Mouse (Mus musculus) WW6 (cell line): ENCODE data around the gene Ndc1.
"Not testable (repeated sequence)": the region's sequence is repeated elsewhere in the genome, so short reads cannot be mapped to it uniquely, and the experiment has no call there.

ENCODE experiments used
- DNase-seq: peaks from one replicate; pipeline ENCODE4 v3.0.0-alpha.2; 2013; ENCODE audit warnings: low read depth, low spot score

Ndc1 gene

GRCm38 (mm10) chr4:107364190-107364639 is 3.4 kb upstream of the Ndc1 start:
- DNase-seq = no peak

DNA sequence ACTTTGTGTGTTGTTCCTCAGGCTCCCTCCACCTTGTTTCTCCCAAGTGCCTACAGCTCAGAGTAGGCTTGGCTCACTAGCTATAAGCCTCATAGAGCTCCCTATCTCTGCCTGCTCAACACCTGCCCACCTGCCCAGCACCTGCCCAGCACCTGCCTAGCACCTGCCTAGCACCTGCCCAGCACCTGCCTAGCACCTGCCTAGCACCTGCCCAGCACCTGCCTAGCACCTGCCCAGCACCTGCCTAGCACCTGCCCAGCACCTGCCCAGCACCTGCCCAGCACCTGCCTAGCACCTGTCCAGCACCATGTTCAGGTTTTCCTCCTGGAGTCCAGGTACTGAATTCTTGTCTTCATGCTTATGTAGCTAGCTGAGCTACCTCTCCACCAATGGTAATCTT is 1.2 kb upstream of the Ndc1 start:
- DNase-seq = not testable (repeated sequence)

DNA sequence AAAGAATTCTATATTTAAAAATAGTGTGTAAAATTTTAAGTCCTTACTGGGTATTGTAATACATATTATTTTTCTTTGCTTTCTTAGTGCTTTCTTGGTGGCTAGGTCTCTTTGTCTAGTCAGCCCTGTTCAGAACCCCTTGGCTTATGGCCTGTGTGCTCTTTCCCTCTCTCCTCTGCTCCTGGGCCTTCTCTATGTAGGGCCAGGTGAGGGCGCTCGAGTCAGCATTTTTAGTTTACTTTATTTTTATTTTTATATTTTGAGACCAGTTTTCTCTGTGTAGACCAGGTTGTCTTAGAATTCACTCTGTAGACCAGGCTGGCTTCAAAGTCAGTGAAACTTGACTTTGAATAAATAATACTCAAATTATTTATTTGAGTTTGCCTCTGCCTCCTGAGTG is 4.7 kb downstream of the Ndc1 start:
- DNase-seq = no peak

GRCm38 (mm10) chr4:107374677-107375076 is 7.1 kb downstream of the Ndc1 start:
- DNase-seq = no peak

DNA sequence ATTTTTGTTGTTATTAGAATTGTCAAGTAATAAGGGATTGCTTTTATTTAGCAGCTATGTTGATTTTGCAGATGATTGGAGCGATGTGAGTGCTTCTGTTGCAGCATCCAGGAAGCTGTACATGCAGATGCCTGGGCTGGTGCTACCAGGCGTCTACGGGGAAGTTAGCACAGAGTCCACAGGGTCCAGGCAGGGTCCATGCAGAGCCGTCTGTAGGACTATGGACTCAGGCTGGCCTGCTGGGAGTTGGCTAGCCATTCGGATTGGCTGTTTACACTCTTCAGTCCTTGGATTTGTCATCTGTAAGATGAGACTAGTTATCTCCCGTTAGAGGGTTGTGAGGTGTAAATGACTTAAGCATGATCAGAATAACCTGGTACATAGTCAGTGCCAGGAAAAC is 11.4 kb downstream of the Ndc1 start:
- no peak for DNase-seq

GRCm38 (mm10) chr4:107380871-107381270 is 13.3 kb downstream of the Ndc1 start:
- DNase-seq = no peak

DNA sequence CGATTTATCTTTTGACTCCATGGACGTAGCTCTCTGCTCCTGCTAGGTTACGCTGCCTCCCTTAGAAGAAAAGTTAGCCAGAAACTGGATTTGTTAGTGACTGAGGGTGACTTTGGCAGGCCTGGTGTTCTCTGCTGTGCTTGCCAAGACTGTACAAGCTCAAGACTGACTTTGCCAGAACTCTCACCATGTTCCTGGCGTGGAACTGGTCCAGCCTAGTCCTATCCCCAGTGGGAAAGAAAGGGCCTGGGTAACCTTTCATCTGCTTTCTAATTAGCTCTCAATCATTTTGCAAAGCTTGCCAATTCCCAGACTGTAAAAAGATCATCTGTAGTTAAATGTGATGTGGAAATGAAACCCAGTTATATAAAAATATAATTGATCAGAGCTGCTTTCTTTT is 19.5 kb downstream of the Ndc1 start:
- DNase-seq = no peak

DNA sequence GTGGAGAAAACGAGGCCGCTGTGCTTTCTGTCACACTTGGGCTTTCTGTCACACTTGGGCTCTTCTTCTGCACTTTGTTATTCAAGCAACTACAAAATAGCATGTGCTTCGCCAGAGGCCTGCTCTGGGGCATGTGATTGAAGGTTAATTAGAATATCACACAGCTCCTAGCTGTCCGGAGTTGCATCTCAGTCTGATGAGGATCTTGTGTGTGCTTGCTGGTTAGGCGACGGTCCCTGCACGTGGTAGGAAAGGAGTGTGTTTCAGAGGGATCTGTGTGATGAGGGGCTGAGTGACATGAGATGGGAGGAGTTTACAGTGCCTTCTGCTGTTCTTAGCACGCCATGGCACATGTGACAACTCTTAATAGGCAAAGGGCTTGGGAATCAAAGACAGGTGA is 19.9 kb downstream of the Ndc1 start:
- DNase-seq = no peak

DNA sequence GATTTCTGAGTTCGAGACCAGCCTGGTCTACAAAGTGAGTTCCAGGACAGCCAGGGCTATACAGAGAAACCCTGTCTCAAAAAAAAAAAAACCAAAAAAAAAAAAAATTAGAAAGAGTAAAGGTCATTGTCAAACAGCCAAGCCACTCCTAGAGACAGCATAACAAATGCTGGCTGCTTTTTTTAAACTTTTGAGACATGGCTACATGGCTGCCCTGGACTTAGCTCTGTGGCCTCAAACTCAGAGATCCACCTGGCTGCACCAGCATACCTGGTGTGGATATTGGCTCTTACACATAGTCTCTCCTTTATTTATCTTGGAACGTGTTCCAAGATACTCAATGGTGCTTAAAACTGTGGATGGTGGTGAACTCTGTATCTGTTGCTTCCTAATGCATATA is 20.7 kb downstream of the Ndc1 start:
- no peak for DNase-seq

- no peak for DNase-seq
Observed at GRCm38 (mm10) chr4:107389345-107389744, 21.8 kb downstream of the Ndc1 start.

GRCm38 (mm10) chr4:107393771-107394170 is 26.2 kb downstream of the Ndc1 start:
- DNase-seq = no peak

DNA sequence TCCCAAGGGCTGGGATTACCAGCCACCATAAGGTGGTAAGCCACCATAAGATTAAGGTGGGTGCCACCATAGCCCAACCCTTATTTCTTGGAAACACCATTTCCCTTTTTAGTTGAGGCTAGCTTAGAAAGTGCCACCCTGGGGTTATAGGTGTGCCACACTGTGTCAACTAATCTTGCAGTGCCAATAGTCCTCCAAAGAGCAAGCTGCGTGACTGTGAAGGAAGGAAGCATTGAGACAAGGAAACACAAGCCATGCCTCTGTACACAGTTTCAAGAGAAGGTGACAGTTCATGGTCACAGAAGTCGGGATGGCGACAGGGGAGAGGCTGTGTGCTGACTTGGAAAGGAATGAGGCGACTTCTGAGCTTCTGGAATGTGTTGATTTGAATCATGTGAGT is 52.6 kb downstream of the Ndc1 start:
- DNase-seq = no peak

GRCm38 (mm10) chr4:107421711-107422110 is 54.1 kb downstream of the Ndc1 start:
- no peak for DNase-seq

DNA sequence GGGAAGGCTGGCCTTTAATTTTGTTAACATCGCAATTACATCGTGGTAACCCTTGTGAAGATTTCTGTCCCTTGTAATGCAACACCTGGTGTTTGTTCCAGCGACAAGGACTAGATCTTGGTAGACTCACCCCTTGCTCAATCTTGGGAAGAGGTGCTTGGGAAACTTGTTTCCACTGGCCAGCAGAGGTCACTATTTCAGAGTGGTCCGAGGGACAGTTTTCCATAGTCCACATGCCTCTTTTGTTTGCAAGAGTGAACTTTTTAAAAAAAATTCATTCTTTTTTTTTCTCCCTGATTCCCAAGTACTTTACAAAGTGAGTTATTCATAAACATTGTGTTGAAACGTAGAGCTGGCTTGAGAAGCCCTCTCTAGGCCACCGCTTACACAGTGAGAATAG is 54.6 kb downstream of the Ndc1 start:
- DNase-seq = no peak

DNA sequence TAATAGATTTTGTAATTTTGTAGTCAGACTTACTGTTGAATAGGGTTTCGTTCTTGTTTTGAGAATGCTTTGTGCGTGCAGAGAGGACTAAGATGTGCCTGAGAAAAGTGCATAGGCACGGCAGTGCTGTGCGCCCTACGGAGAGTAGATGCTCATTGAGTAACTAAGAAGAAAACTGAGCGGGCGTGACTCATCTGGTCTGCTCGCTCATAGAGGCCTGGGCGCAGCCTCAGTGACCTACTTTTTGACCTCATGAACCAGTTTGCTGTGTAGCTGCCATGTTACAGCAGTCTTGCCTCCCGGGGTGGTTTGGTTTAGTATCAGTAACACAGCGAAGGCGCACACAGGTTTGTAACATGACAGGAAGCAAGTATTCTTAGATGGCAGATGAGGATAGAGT is 58.0 kb downstream of the Ndc1 start:
- DNase-seq = no peak

GRCm38 (mm10) chr4:107426631-107427030 is 59.0 kb downstream of the Ndc1 start:
- DNase-seq = no peak

DNA sequence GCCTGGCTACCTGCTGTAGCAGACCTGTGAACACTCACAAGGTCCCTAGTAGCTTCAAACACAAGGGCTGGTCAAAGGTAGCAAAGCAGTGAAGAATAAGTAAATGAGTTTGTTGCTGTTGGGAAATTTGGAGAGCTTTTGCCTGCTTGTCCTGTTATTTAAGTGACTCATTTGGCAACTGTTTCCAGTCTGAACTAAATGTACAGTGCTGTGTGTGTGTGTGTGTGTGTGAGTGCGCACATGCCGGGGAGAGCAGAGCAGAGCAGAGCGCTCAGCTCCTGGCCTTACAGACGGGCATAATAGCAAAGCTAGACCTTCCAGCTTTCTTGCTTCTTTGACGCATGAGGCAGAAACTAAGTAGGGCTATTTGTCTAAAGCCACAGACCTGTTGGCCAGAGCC is 65.1 kb downstream of the Ndc1 start:
- DNase-seq = no peak

DNA sequence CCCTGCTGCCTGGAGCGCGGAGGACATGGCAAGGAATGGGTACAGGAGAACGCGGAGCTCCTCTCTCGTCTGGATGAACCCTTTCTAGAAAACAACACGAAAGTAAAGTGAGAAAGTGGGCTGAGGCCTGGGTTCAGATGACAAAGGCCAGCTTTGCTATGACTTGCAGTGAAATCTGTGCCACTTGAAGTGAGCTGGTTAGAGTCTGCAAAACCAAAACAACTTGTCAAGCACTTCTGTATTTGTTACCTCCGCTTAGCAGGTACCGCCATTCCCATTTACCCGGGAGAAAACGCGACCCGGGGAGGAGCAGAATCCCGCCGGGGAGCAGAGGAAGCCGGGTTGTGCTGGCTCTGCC is 66.4 kb downstream of the Ndc1 start:
- DNase-seq = no peak

GRCm38 (mm10) chr4:107434356-107435237 is 67.0 kb downstream of the Ndc1 start, which contains the start of gene Glis1:
Gene Glis1, plus strand, starts transcription at chr4:107434591.
- no peak for DNase-seq

DNA sequence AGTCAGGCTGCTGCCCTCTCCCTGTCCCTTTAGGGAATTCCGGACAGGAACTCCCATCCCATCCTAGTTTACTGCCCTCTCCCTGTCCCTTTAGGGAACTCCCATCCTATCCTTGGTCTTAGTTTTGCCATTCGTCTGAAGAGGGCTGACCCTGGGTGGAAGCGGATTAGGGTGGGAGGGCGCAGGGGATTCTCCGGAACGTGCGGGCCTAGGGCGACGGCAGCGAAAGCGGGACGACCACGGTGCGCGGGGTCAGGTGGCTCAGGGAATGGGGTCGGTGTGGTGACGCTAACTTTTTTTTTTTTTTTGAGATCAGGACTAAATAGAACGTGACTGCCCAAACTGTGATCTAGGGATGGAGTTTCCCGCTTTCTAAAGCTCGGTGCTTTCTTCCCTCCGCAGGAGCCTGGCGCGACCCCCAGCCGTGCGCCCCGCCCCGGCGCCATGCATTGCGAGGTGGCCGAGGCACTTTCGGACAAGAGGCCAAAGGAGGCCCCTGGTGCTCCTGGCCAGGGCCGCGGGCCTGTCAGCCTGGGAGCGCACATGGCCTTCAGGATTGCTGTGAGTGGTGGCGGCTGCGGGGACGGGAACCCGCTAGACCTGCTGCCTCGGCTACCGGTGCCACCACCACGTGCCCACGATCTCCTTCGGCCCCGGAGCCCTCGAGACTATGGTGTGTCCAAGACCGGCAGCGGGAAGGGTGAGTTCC is 67.8 kb downstream of the Ndc1 start:
- no peak for DNase-seq

GRCm38 (mm10) chr4:107436476-107436875 is 68.9 kb downstream of the Ndc1 start:
- no peak for DNase-seq

DNA sequence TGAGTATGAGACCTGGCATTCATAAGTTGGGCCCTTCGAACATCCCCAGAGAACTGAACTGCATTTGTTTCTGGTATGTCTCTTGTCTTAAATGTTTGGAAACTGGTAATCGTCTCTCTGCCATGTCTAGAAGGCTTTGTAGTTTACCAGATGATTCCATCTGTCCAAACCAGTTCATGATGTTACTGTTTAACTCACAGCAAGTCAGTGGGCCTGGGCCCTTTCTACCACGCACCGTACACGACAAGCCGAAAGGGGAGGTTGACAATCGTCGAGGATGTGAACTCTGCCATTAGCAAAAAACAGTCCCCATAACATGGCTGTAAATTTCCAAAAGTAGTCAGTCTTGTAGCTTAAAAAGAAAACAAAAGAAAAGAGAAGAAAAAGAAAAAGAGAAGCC is 71.2 kb downstream of the Ndc1 start:
- no peak for DNase-seq

DNA sequence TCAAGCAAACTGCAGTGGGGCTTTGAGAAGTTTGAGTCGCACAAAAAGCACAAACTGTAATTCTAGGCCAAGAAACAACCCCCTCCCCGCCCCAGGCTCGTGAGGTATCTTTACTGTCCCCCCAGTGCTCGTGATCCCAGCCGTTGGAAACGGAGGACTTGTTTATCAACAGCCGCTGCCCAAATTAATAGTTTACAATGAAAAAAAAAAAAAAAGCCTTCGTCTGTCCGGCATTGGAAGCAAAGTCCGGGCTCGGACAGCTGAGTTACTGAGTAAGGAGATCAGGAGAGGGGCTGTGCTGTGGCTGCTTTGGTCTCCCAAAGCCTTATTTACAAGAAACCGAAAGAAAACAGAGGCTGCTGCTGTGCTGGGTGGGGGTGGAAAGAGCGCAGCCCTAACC is 72.7 kb downstream of the Ndc1 start:
- no peak for DNase-seq
